15 mouse cellular contexts compared by ENCODE assay signal in genomic region chr7:89508672-89509071, GRCm38 (mm10). TPM values are rescaled to one million over a fixed set of nuclear protein-coding genes. Genes with fewer than 3 reads are reported as not detected.
"Had no signal": no experiment of that assay in that cellular context is flagged by ENCODE, and none has a peak within 500 bp of the region (broad histone marks: within the 10 kb centered on the region; RNA-seq: fewer than 3 reads in every experiment).

No protein-coding gene starts in this region.

- ATAC-seq: liver, postnatal 0 days; midbrain, embryonic 16.5 days had no signal

- H3K9me3 ChIP-seq: limb, embryonic 12.5 days; liver, embryonic 13.5 days; midbrain, embryonic 12.5 days; neural tube, embryonic 13.5 days had no signal

- DNase-seq: kidney, postnatal 10 days; kidney, postnatal 4 days; liver; liver, embryonic 13.5 days; liver, postnatal 0 days; retina, postnatal 1 day; right cerebral cortex, postnatal 4 days; spleen, adult 18-20 months; thymus, postnatal 36 days had no signal

- H3K4me1 ChIP-seq: limb, embryonic 12.5 days; liver, embryonic 13.5 days had no signal

- H3K9ac ChIP-seq: limb, embryonic 12.5 days; liver, embryonic 13.5 days; liver, postnatal 0 days; midbrain, embryonic 12.5 days; neural tube, embryonic 13.5 days had no signal

- H3K27ac ChIP-seq: left cerebral cortex, adult 2 months; limb, embryonic 12.5 days; liver, embryonic 13.5 days; midbrain, embryonic 12.5 days; neural tube, embryonic 13.5 days had no signal

- H3K4me3 ChIP-seq: left cerebral cortex, adult 2 months; limb, embryonic 12.5 days; liver, embryonic 13.5 days; midbrain, embryonic 12.5 days; neural tube, embryonic 13.5 days had no signal

- H3K27me3 ChIP-seq: liver, embryonic 13.5 days; midbrain, embryonic 12.5 days; neural tube, embryonic 13.5 days had no signal

- H3K4me2 ChIP-seq: limb, embryonic 12.5 days; liver, embryonic 13.5 days; midbrain, embryonic 12.5 days; neural tube, embryonic 13.5 days had no signal

- H3K36me3 ChIP-seq: limb, embryonic 12.5 days; liver, embryonic 13.5 days; midbrain, embryonic 12.5 days; neural tube, embryonic 13.5 days had no signal

RNA-seq across cellular contexts. Expression of gene Prss23, which starts 18.3 kb away (rescaled TPM):
- total RNA-seq: megakaryocyte-erythroid progenitor cell, adult 5-6 weeks had no signal
